Mouse (Mus musculus) layer of hippocampus, postnatal 25 days (tissue): ENCODE data around the gene Tnfrsf11a. TPM values are rescaled to one million over a fixed set of nuclear protein-coding genes. Genes with fewer than 3 reads are reported as not detected.
"Not testable (repeated sequence)": the region's sequence is repeated elsewhere in the genome, so short reads cannot be mapped to it uniquely, and the experiment has no call there.

Experiments used
- DNase-seq, 2 experiments: peaks; one replicate each; pipeline ENCODE4 v3.0.0; 2022; ENCODE audit warnings: mixed read lengths in 2 of 2, low spot score in 1 of 2; ENCODE audit errors: extremely low spot score in 1 of 2
- total RNA-seq, 2 experiments: library from RNA; stranded (reverse); gene quantifications; 2 replicates each; pipeline ENCODE4 v1.2.3; 2021

Gene Tnfrsf11a
- total RNA-seq, 2 experiments from 2014 or later = 2.8 to 3.2 TPM

DNA sequence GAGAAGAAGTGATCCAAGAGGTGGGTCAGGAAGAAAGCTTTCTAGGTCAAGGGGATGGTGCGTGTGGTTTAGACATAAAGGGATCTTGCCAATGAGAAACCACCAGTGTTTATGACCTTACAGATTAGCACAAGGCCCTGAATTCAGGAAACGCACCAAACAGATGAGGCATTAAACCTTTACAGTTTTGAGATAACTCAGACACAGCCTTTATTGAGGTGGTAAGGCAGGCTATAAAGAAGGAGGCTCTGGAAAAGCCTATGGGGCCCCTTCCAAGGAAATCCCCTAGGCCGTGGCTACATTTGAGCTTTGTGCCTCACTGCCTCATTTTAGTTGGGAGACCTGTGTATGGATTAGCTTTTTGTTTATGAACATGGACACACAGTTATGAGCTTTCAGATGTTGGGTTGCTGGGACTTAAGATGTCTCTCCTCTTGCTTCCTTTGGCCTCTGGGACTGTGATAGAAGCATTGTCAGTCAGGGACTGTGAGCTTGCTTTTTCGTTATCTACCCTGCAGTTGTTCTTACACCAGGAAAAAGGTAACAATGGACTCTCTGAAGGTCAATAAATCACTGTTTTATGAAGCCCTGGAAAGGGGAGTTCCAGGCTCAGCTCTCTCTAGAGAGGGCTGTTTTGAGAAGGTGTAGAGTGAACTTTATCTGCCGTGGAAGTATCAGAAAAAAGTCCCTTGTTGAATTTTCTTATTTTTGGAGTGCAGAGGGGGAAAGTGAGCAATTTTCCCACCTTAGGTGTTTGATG, 3.9 kb downstream of the Tnfrsf11a start:
- no peak for DNase-seq

GRCm38 (mm10) chr1:105785146-105785545, 4.6 kb downstream of the Tnfrsf11a start:
- DNase-seq = no peak

DNA sequence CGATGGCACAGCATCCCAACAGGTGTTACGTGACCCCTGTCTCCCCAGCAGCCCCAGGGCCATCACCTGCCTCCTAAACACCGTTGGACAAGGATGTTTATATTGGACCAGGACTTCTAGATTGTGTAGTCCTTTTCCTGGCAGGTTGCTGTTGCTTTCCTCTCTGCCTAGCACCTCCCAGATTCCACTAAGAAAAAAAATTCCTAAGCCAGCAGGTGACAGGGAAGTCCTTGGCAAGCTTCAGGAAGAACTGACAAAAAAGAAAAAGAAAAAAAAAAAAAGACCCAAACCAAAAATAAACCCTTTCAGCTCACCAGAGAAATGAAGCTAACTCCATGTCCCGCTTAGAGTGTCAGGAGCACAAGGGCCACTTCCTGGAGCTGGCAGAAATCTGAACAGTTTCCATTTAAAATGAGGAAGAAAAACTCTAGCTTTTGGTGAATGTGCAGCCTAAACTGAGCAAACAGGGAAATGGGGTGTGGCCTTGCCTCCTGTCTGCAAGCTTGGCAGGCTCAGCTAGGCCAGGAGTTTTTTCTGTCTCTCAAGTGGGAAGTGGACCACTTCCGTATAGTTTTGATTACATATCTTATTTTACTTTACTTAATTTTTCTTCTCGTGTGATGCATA, 6.3 kb downstream of the Tnfrsf11a start:
- no peak for DNase-seq

- DNase-seq = no peak
Observed at GRCm38 (mm10) chr1:105790103-105790502, 9.6 kb downstream of the Tnfrsf11a start.

- no peak for DNase-seq
Observed at GRCm38 (mm10) chr1:105794670-105795069, 14.2 kb downstream of the Tnfrsf11a start.

DNA sequence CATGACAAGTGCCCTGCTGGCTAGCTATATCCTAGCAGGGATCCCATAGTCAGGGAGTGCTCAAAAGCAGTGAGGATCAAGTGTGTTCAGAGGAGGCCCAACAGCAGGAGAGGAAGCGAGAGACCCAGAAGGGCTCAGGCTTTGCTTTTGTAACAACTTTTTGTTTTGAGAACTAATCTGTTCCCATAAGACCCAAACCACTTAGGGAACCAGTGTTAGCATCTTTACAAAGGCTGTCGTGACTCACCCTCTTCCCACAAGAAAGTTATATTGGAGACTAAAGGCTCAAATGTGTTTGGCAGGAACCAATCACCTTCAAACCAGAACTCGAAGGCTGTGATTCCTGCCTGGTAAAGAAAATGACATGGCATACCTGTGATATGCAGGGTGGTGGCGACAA, 15.2 kb downstream of the Tnfrsf11a start:
- DNase-seq = no peak

DNA sequence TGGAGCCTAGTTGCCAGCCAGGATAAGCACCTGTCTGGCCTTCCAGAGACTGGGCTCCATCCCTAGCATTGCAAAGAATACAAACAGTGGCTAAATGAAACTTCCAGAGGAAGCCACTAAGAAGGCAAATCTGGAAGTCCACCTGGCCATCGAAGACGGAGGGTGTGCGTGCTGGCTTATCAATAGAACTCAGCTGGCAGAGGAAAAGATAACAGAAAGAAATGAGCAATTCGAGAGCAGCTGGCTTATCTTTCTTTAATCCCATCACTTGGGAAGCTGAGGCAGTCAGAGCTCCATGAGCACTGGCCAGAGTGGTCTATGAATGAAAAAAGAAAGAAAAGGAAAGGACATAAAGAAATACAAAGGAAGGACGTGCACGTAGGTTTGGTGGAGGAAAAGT, 20.1 kb downstream of the Tnfrsf11a start:
- no peak for DNase-seq

GRCm38 (mm10) chr1:105801252-105801651, 20.7 kb downstream of the Tnfrsf11a start:
- no peak for DNase-seq

- no peak for DNase-seq
Observed at GRCm38 (mm10) chr1:105802941-105803340, 22.4 kb downstream of the Tnfrsf11a start.

DNA sequence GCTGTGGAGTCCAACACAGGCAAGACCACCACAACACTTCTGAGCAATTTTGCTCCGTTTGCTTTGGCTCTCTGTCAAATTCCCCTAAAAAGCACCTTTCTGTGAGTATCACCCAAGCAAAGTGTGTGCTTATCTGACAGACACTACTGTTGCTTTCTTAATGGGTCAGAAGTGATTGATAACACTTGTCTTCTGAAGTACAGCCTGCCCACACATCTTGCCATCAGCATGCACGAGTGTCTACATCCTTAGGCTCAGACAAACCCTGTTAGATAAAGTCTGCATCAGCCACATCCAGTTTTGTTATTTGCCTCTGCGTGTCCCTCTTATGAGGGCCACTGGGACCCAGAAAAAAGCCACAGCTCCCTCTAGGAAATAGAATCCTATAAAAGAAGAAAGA, 23.8 kb downstream of the Tnfrsf11a start:
- no peak for DNase-seq

DNA sequence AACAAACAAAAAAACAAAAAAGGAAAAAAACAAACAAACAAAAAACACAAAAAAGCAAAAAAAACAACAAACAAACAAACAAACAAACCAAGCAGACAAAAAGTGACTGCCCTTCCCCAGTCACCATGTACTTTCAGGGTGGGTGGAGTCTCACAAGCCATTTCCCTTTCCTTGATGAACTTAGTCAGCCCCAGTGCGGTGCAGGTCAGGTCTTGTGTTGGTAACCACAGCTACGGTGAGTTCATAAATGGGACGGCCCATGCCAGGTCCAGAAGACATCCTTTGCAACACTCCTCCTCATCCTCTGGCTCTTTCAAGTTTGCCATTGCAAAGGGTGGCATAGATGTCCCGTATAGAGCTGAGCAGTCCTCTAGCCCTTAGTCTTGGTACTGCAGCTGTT, 25.0 kb downstream of the Tnfrsf11a start:
- DNase-seq = no peak

GRCm38 (mm10) chr1:105807028-105807722, 26.7 kb downstream of the Tnfrsf11a start:
- DNase-seq = no peak

DNA sequence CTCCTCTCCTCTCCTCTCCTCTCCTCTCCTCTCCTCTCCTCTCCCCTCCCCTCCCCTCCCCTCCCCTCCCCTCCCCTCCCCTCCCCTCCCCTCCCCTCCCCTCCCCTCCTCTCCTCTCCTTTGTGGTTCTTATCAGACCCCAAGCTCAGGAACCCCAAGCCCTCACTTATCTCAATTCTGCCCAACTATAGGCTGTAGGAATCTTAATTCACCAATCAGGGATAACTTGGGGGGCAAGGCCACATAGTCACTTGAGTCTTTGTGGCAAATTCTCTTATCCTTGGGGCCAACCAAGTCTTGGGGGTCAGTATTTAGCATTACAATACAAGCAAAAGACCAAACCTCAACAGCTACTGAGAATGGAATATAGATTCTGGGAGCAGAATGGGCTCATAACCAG, 31.5 kb downstream of the Tnfrsf11a start:
- not testable (repeated sequence) for DNase-seq

GRCm38 (mm10) chr1:105812960-105813708, 32.6 kb downstream of the Tnfrsf11a start:
- DNase-seq = no peak

- DNase-seq = no peak
Observed at GRCm38 (mm10) chr1:105813709-105814061, 33.2 kb downstream of the Tnfrsf11a start.

DNA sequence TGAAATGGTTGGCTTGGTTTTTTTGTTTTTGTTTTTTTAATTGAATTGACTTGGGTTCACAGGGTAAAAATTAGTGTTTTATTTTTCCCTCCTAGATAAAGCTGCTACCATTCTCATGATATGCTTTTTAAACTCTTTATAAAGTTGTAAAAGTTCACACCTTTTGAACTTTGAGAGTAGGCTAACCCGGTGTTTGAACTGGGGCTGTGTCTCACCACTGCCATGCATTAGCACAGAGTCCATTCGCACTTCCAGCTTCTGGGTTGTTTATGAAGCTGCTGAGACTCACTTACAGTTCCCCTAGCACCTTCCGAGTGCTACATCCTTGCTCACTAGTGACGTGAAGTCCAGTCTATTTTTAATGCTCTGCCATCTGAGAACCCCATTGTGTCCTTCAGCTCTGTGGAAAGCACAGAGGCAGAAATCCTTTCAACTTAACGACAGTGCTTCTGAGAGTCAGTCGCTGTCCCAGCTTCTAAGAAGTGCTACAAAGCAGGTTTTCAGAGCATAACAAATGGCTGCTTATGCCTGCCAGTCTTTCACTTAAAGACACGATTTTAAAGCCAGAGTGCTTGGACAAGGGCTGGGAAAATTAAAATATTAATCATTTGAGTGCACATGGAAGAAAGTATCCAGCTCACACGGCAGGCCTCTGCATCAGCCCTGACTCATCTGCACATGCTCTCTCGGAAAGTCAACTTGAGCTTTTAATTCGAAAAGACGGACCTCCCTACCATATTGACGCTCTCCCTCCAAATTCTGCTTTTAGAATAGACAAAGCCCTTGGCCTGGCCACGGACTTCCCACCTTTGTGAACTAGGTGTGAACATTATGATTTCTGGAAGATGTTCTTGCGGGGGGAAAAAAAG, 34.1 kb downstream of the Tnfrsf11a start:
- DNase-seq = no peak

DNA sequence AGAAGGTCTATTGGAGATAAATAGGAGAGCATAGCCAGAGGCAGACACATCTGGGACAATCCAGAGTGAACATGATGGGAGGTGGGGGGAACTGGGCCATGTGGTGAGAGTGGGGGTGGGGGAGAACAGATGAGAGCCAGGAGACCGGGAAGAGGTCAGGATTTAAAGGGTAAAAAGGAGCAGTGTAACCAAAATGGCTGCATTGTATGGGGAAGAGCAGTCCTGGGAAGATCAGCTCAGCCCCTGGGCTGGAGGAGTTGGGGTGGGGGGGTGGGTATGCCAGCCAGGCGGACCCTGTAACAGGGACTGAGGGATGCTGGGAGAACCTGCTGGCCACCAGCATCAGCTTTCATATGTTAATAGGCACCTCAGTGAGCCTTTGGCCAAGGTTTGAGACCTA, 34.8 kb downstream of the Tnfrsf11a start:
- DNase-seq = no peak

DNA sequence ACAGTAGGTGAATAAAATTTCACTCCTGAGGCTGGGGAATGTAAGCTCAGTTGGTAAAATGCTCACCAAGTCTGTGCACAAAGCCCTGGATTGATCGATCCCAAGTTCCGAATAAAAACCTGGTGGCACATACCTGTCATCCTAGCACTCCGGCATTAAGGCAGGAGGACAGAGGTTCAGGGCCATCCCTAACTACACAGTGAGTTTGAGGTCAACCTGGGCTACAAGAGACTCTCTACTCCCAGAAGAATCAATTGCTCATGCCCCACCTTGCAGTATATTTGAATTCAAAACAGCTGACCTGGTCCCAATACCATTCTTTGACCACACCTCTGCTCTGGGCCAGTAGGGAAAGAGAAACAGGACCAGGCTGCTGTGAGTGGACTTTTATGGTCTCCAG, 35.2 kb downstream of the Tnfrsf11a start:
- DNase-seq = no peak

GRCm38 (mm10) chr1:105819031-105819430, 38.5 kb downstream of the Tnfrsf11a start:
- no peak for DNase-seq

DNA sequence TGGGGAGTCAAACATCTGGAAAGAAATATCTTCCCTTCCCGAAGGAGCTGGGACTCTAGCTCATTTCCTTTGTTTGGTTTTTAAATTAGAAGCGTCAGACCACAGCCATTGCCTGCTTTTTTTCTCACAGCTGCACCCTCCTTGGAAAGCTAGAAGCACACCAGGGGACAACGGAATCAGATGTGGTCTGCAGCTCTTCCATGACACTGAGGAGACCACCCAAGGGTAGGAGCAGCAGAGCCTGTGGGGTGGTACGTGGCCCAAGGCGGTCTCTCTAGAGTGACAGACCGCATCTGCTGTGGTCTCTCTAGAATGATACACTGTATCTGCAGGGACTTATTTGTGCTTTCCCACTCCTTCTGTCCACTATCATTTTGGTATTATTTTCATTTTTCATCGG, 39.2 kb downstream of the Tnfrsf11a start:
- DNase-seq = no peak
